Mouse (Mus musculus): ENCODE data around the gene Gm12166.

Gene Gm12166

GRCm38 (mm10) chr11:46073850-46074688 lies 21.9 kb upstream of the Gm12166 start:
- no peak for DNase-seq (ENCODE audit: low spot score in 2 of 2)

- DNase-seq (ENCODE audit: low spot score in 2 of 2): no peak
These were observed 21.1 kb upstream of the Gm12166 start for GRCm38 (mm10) chr11:46073061-46073849.

- no peak for DNase-seq (ENCODE audit: low spot score in 2 of 2)
These were observed 20.4 kb upstream of the Gm12166 start for GRCm38 (mm10) chr11:46072466-46073060.

- no peak for DNase-seq (ENCODE audit: low spot score in 2 of 2)
These were observed 18.7 kb upstream of the Gm12166 start for GRCm38 (mm10) chr11:46070789-46071188.

GRCm38 (mm10) chr11:46070161-46070560 lies 18.0 kb upstream of the Gm12166 start:
- no peak for DNase-seq (ENCODE audit: low spot score in 2 of 2)

GRCm38 (mm10) chr11:46069408-46070003 lies 17.4 kb upstream of the Gm12166 start:
- DNase-seq (ENCODE audit: low spot score in 2 of 2): no peak

- DNase-seq (ENCODE audit: low spot score in 2 of 2): no peak
These were observed 16.8 kb upstream of the Gm12166 start for GRCm38 (mm10) chr11:46068756-46069407.

GRCm38 (mm10) chr11:46067371-46068060 lies 15.4 kb upstream of the Gm12166 start:
- no peak for DNase-seq (ENCODE audit: low spot score in 2 of 2)

GRCm38 (mm10) chr11:46065201-46066011 lies 13.3 kb upstream of the Gm12166 start:
- no peak for DNase-seq (ENCODE audit: low spot score in 2 of 2)

- DNase-seq (ENCODE audit: low spot score in 2 of 2): no peak
These were observed 12.6 kb upstream of the Gm12166 start for GRCm38 (mm10) chr11:46064767-46065166.

GRCm38 (mm10) chr11:46062993-46063731 lies 11.0 kb upstream of the Gm12166 start:
- no peak for DNase-seq (ENCODE audit: low spot score in 2 of 2)

GRCm38 (mm10) chr11:46062569-46062968 lies 10.4 kb upstream of the Gm12166 start:
- DNase-seq (ENCODE audit: low spot score in 2 of 2): no peak

- no peak for DNase-seq (ENCODE audit: low spot score in 2 of 2)
These were observed 9.8 kb upstream of the Gm12166 start for GRCm38 (mm10) chr11:46061776-46062445.

GRCm38 (mm10) chr11:46060651-46061020 lies 8.5 kb upstream of the Gm12166 start:
- DNase-seq (ENCODE audit: low spot score in 2 of 2): no peak

GRCm38 (mm10) chr11:46059887-46060650 lies 7.9 kb upstream of the Gm12166 start:
- no peak for DNase-seq (ENCODE audit: low spot score in 2 of 2)

- DNase-seq (ENCODE audit: low spot score in 2 of 2): no peak
These were observed 6.8 kb upstream of the Gm12166 start for GRCm38 (mm10) chr11:46058916-46059315.

- DNase-seq (ENCODE audit: low spot score in 2 of 2): no peak
These were observed 5.9 kb upstream of the Gm12166 start for GRCm38 (mm10) chr11:46058011-46058410.

GRCm38 (mm10) chr11:46056770-46057411 lies 4.8 kb upstream of the Gm12166 start:
- no peak for DNase-seq (ENCODE audit: low spot score in 2 of 2)
